Mouse (Mus musculus): ENCODE results near the gene Smim20. TPM values are rescaled to one million over a fixed set of nuclear protein-coding genes. Genes with fewer than 3 reads are reported as not detected.
A peak's percentile ranks its signal among the peaks of the same experiment; 100 is the strongest.

Gene Smim20
- polyA plus RNA-seq, 1 experiment from 2014 or later, result 121 TPM

DNA sequence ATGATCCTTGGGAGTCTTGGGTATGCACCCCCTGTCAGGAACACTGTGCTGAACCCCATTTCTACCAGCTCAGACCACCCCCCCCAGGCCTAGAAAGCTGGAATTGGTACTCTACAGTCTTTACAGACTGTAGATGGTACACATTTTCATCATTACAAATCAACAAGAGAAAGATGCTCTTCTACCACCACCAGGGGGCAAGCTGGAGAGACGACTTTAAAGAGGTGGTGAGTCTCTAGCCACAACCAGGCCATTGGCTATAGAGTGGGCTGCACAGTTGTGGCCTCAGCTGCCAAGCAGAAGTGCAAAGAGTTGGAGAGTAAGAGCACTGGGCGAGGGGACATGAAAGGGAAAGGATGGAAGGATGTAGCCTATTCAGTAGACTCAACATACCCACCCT is 48.9 kb downstream of the Smim20 start:
- Histone ChIP-seq H3K27ac (ENCODE audit: low read length) (no peak overlapping the region), H3K27me3 (replicated peaks; ENCODE audit: control insufficient read depth, insufficient read depth, low read length) (no peaks in the 10 kb centered on the region), H3K9me3 (ENCODE audit: control insufficient read depth, low read length) (no peaks in the 10 kb centered on the region), H3K9ac (ENCODE audit: low read depth, low read length) (no peak overlapping the region), H3K4me3 (ENCODE audit: low read length) (no peak overlapping the region), H3K4me1 (ENCODE audit: control insufficient read depth, insufficient read depth, low read length) (no peaks in the 10 kb centered on the region), H3K4me2 (ENCODE audit: low read depth, low read length) (no peak overlapping the region), H3K36me3 (ENCODE audit: control insufficient read depth, insufficient read depth, low read length) (no peaks in the 10 kb centered on the region)
- no peak for ATAC-seq
- WGBS, result 70% methylated on average over 2 of the region's 2 CpGs

DNA sequence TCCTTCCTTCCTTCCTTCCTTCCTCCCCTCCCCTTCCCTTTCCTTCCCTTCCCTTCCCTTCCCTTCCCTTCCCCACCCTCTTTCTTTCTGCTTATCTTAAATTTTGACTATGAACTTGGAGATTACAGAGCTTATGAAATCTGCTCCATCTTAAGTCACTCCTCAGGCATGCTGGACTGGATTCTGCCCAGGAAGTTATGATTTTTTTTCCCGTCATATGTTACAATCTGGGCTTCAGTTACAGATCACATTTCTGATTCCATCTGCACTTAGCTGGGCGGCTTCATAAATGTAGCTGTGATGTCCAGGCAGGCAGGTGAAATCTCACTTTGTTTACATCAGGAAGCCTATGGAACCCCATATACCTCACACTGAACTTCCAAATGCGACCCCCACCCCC is 50.5 kb downstream of the Smim20 start:
- no peak overlapping the region for H3K27ac ChIP-seq (ENCODE audit: low read length)
- 63% methylated on average over 3 of the region's 3 CpGs for WGBS
- H3K9ac ChIP-seq (ENCODE audit: low read depth, low read length), result no peak overlapping the region
- H3K4me2 ChIP-seq (ENCODE audit: low read depth, low read length), result no peak overlapping the region
- no peaks in the 10 kb centered on the region for H3K4me1 ChIP-seq (ENCODE audit: control insufficient read depth, insufficient read depth, low read length)
- no peaks in the 10 kb centered on the region for H3K9me3 ChIP-seq (ENCODE audit: control insufficient read depth, low read length)
- no peak overlapping the region for H3K4me3 ChIP-seq (ENCODE audit: low read length)
- H3K36me3 ChIP-seq (ENCODE audit: control insufficient read depth, insufficient read depth, low read length), result no peaks in the 10 kb centered on the region
- no peak for ATAC-seq
- no peaks in the 10 kb centered on the region for H3K27me3 ChIP-seq (replicated peaks; ENCODE audit: control insufficient read depth, insufficient read depth, low read length)

DNA sequence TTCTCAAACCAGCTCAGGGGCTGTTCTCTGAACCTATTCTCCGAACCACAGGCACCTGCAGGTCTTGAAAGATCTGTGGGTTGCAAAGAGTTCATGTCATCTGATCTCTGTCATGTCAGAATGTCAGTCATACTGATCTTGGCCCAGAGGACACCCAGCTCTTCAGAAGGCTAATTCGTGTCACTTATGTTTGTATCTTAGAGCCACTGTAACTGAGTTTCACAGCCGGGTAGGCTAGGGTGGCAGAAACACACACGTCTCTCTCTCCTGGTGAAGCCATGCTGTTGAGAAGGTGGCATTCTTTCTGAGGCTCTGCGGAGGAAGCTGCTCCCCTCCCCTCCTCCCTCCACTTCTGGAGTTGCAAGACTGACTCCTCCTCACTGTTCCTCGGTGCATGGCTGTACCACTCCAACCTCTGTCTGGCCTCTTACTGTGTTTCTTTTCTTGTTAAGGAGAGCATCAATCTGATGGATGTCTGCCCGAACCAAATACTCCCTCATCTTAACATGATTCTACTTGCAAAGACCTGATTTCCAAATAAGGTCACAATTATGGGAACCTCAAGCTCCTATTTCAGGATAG is 51.1 kb downstream of the Smim20 start:
- Histone ChIP-seq H3K36me3 (ENCODE audit: control insufficient read depth, insufficient read depth, low read length) (no peaks in the 10 kb centered on the region), H3K27ac (ENCODE audit: low read length) (no peak overlapping the region), H3K4me1 (ENCODE audit: control insufficient read depth, insufficient read depth, low read length) (no peaks in the 10 kb centered on the region), H3K9me3 (ENCODE audit: control insufficient read depth, low read length) (no peaks in the 10 kb centered on the region), H3K27me3 (replicated peaks; ENCODE audit: control insufficient read depth, insufficient read depth, low read length) (no peaks in the 10 kb centered on the region), H3K4me3 (ENCODE audit: low read length) (no peak overlapping the region), H3K9ac (ENCODE audit: low read depth, low read length) (no peak overlapping the region), H3K4me2 (ENCODE audit: low read depth, low read length) (no peak overlapping the region)
- 75% methylated on average over 7 of the region's 7 CpGs for WGBS
- no peak for ATAC-seq

DNA sequence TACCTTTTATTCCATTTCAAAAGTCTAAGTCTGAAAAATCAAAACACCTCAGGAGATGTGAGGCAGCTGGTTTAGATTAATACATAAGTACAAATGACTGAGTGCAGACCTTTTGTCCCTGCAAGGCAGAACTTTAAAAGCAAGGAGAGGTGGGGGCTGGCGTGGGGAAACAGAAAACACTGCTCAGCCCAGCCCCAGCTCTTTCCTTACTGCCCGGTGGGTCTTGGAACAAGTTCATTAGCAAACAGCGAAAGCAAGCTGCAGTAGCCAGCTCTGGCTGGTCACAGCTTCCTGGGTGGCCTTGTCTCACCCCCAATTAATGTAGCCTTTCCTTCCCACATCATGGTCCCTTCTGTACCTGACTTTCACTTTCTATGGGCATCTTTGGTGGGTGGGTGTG is 53.4 kb downstream of the Smim20 start:
- Histone ChIP-seq H3K4me1 (ENCODE audit: control insufficient read depth, insufficient read depth, low read length) (no peaks in the 10 kb centered on the region), H3K27ac (ENCODE audit: low read length) (no peak overlapping the region), H3K4me2 (ENCODE audit: low read depth, low read length) (no peak overlapping the region), H3K9me3 (ENCODE audit: control insufficient read depth, low read length) (no peaks in the 10 kb centered on the region), H3K36me3 (ENCODE audit: control insufficient read depth, insufficient read depth, low read length) (no peaks in the 10 kb centered on the region), H3K4me3 (ENCODE audit: low read length) (no peak overlapping the region), H3K27me3 (replicated peaks; ENCODE audit: control insufficient read depth, insufficient read depth, low read length) (no peaks in the 10 kb centered on the region), H3K9ac (ENCODE audit: low read depth, low read length) (no peak overlapping the region)
- 56% methylated on average over 3 of the region's 3 CpGs for WGBS
- no peak for ATAC-seq

DNA sequence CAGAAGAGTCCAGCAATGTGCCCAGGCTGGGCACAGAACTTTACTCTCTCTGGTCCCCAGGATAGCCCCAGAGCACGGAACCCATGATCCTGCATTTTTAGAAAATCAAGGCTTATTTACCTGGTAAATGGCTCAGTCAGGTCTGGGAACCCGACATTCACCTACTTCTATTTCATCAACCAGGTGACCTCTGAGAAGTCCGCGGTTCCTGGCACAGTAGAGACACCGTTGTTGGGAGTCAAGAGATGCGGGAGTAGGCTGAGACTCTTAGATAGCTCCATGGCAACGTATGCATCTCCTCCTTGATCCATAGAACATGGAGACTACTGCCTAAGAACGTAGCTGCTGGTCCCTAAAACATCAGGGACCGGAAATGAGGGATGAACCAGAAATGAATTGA is 55.0 kb downstream of the Smim20 start:
- Histone ChIP-seq H3K4me2 (ENCODE audit: low read depth, low read length) (no peak overlapping the region), H3K27me3 (replicated peaks; ENCODE audit: control insufficient read depth, insufficient read depth, low read length) (no peaks in the 10 kb centered on the region), H3K27ac (ENCODE audit: low read length) (no peak overlapping the region), H3K9ac (ENCODE audit: low read depth, low read length) (no peak overlapping the region), H3K36me3 (ENCODE audit: control insufficient read depth, insufficient read depth, low read length) (no peaks in the 10 kb centered on the region), H3K9me3 (ENCODE audit: control insufficient read depth, low read length) (no peaks in the 10 kb centered on the region), H3K4me3 (ENCODE audit: low read length) (no peak overlapping the region), H3K4me1 (ENCODE audit: control insufficient read depth, insufficient read depth, low read length) (no peaks in the 10 kb centered on the region)
- WGBS, result 91% methylated on average over 9 of the region's 9 CpGs
- no peak for ATAC-seq

DNA sequence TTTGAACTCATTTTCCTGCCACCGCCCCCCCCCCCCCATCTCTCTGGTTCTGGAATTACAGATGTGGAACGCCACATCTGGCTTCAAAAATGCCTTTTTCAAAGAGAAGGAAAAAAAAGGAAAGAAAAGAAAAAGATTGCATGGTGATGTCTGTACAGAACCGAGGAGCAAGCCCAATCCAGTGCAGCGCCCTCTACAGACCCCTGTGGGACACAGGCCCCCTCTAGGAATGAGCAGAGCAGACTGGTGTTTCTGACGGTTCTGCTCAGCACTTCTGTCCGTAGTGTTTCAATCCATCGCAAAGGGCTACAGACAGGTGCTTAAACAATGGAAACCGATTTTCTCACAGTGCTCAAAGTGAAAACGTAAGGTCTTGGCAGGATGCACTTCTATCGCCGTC is 55.6 kb downstream of the Smim20 start:
- Histone ChIP-seq H3K36me3 (ENCODE audit: control insufficient read depth, insufficient read depth, low read length) (no peaks in the 10 kb centered on the region), H3K9me3 (ENCODE audit: control insufficient read depth, low read length) (no peaks in the 10 kb centered on the region), H3K4me2 (ENCODE audit: low read depth, low read length) (no peak overlapping the region), H3K9ac (ENCODE audit: low read depth, low read length) (no peak overlapping the region), H3K27me3 (replicated peaks; ENCODE audit: control insufficient read depth, insufficient read depth, low read length) (no peaks in the 10 kb centered on the region), H3K4me1 (ENCODE audit: control insufficient read depth, insufficient read depth, low read length) (no peaks in the 10 kb centered on the region), H3K27ac (ENCODE audit: low read length) (no peak overlapping the region), H3K4me3 (ENCODE audit: low read length) (no peak overlapping the region)
- ATAC-seq, result no peak
- WGBS, result 79% methylated on average over 11 of the region's 11 CpGs

DNA sequence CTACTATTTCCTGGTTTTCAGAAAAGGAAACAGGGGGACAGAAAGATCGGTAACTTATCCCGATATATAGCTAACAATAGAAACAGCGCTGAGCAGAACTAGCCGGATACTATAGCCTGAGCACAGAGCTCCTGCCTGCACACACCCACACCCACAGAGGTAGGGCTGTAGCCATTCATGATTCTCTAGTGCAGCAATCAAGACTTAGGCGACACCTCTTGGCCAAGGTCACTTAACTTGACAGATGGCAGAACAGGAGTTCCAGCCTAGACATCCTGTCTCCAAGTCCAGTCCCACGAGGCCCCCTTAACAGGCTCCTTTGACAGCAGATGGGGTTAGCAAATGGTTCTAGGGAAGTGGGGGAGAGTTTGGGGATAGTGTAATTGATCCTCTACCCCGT is 56.2 kb downstream of the Smim20 start:
- ATAC-seq, result no peak
- no peaks in the 10 kb centered on the region for H3K27me3 ChIP-seq (replicated peaks; ENCODE audit: control insufficient read depth, insufficient read depth, low read length)
- H3K27ac ChIP-seq (ENCODE audit: low read length), result no peak overlapping the region
- no peak overlapping the region for H3K4me3 ChIP-seq (ENCODE audit: low read length)
- H3K9me3 ChIP-seq (ENCODE audit: control insufficient read depth, low read length), result no peaks in the 10 kb centered on the region
- no peak overlapping the region for H3K9ac ChIP-seq (ENCODE audit: low read depth, low read length)
- WGBS, result 62% methylated on average over 7 of the region's 7 CpGs
- H3K4me2 ChIP-seq (ENCODE audit: low read depth, low read length), result no peak overlapping the region
- no peaks in the 10 kb centered on the region for H3K4me1 ChIP-seq (ENCODE audit: control insufficient read depth, insufficient read depth, low read length)
- no peaks in the 10 kb centered on the region for H3K36me3 ChIP-seq (ENCODE audit: control insufficient read depth, insufficient read depth, low read length)

DNA sequence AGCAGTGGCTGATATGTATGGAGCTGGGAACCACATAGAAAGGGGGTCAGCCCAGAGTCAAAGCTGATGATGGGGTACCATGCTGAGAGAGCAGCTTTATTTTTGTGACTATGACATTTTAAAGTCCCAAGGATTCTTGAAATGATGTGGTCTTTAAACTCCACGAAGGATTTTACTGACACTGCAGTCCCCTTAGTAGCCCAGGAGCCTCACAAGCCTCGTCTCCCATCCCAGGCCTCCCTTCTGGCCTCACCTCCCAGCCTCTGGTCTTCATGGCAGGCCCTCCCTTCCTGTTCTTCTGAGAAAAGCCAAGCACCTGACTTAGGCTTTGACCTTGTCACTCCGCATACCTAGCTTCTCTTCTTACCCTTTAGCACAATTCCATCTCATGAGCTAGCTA is 57.4 kb downstream of the Smim20 start:
- Histone ChIP-seq H3K9me3 (ENCODE audit: control insufficient read depth, low read length) (no peaks in the 10 kb centered on the region), H3K9ac (ENCODE audit: low read depth, low read length) (no peak overlapping the region), H3K27ac (ENCODE audit: low read length) (no peak overlapping the region), H3K4me1 (ENCODE audit: control insufficient read depth, insufficient read depth, low read length) (no peaks in the 10 kb centered on the region), H3K4me3 (ENCODE audit: low read length) (no peak overlapping the region), H3K36me3 (ENCODE audit: control insufficient read depth, insufficient read depth, low read length) (no peaks in the 10 kb centered on the region), H3K27me3 (replicated peaks; ENCODE audit: control insufficient read depth, insufficient read depth, low read length) (no peaks in the 10 kb centered on the region), H3K4me2 (ENCODE audit: low read depth, low read length) (no peak overlapping the region)
- no peak for ATAC-seq
- WGBS, result 71% methylated on average over 3 of the region's 3 CpGs

DNA sequence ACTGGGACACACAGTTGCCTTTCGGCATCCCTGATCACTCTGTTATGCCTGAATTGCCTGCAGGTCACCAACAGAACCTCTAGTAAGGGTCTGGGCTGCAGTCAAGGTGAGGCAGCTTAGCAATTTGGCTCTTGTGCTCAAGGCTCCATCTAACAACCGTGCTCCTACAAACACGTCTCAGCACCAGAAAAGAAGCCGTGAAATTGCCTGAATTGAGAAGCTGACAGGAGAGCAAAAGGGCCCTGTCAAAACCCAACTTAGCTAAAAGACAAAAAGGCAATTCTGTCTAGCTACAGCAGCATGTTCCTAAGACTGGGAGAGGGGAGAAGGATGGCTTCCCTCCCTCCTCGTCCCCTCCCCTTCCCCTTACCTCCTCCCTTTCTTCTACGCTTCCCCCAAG is 57.9 kb downstream of the Smim20 start:
- ATAC-seq, result no peak
- Histone ChIP-seq H3K9ac (ENCODE audit: low read depth, low read length) (no peak overlapping the region), H3K36me3 (ENCODE audit: control insufficient read depth, insufficient read depth, low read length) (no peaks in the 10 kb centered on the region), H3K4me3 (ENCODE audit: low read length) (no peak overlapping the region), H3K27me3 (replicated peaks; ENCODE audit: control insufficient read depth, insufficient read depth, low read length) (no peaks in the 10 kb centered on the region), H3K9me3 (ENCODE audit: control insufficient read depth, low read length) (no peaks in the 10 kb centered on the region), H3K4me1 (ENCODE audit: control insufficient read depth, insufficient read depth, low read length) (no peaks in the 10 kb centered on the region), H3K4me2 (ENCODE audit: low read depth, low read length) (no peak overlapping the region), H3K27ac (ENCODE audit: low read length) (no peak overlapping the region)
- WGBS, result 63% methylated on average over 6 of the region's 6 CpGs

DNA sequence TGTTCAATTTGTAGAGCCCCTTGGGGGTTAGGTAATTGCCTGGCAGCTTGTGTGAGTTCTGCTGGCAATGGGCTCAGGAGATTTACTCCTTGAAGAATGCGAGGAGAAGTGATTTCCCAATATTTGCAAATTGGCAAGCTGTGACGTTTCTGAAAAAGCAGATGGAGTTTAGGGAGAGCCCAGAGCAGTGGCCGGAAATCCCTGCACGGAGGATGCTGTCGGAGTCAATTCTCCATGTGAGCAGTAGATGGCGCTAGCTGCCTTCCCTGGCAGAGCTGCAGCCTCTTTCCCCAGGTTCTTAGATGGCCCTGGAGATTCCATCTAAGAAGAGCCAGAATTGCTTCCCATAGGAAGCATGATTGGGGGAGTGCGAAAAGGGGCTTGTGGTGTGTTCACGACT is 59.1 kb downstream of the Smim20 start:
- 2% methylated on average over 8 of the region's 8 CpGs for WGBS
- H3K27ac ChIP-seq (ENCODE audit: low read length), result no peak overlapping the region
- no peaks in the 10 kb centered on the region for H3K9me3 ChIP-seq (ENCODE audit: control insufficient read depth, low read length)
- H3K4me3 ChIP-seq (ENCODE audit: low read length), result no peak overlapping the region
- H3K4me1 ChIP-seq (ENCODE audit: control insufficient read depth, insufficient read depth, low read length), result no peaks in the 10 kb centered on the region
- H3K27me3 ChIP-seq (replicated peaks; ENCODE audit: control insufficient read depth, insufficient read depth, low read length), result no peaks in the 10 kb centered on the region
- no peaks in the 10 kb centered on the region for H3K36me3 ChIP-seq (ENCODE audit: control insufficient read depth, insufficient read depth, low read length)
- ATAC-seq, result peak; percentile 71; the same call in 1 of the 2 replicates
- H3K9ac ChIP-seq (ENCODE audit: low read depth, low read length), result no peak overlapping the region
- H3K4me2 ChIP-seq (ENCODE audit: low read depth, low read length), result no peak overlapping the region

Measured in intestine, embryonic 16.5 days (tissue).